Mouse (Mus musculus): ENCODE results near the gene Rab19.
"Not testable (repeated sequence)": the region's sequence is repeated elsewhere in the genome, so short reads cannot be mapped to it uniquely, and the experiment has no call there.

Rab19 gene

GRCm38 (mm10) chr6:39433174-39433573 lies 52.2 kb downstream of the Rab19 start:
- no peak for DNase-seq

- DNase-seq = no peak
Observed at GRCm38 (mm10) chr6:39433701-39434100, 52.7 kb downstream of the Rab19 start.

GRCm38 (mm10) chr6:39434111-39434885 lies 53.3 kb downstream of the Rab19 start:
- no peak for DNase-seq

- no peak for DNase-seq
Observed at GRCm38 (mm10) chr6:39434886-39435492, 54.0 kb downstream of the Rab19 start.

GRCm38 (mm10) chr6:39435875-39436274 lies 54.9 kb downstream of the Rab19 start:
- no peak for DNase-seq

GRCm38 (mm10) chr6:39437519-39437918 lies 56.5 kb downstream of the Rab19 start:
- DNase-seq = not testable (repeated sequence)
